Mouse (Mus musculus) erythroblast, embryonic 14.5 days (primary cell): ENCODE data around the gene Cuta.

ENCODE experiments used
- GATA1 ChIP-seq: IDR thresholded peaks from 2 replicates; pipeline ENCODE4 v1.6.1; 2012; ENCODE audit warnings: low read length, inconsistent platforms, mixed read lengths
- TAL1 ChIP-seq: IDR thresholded peaks from 3 replicates; pipeline ENCODE4 v1.6.1; 2012; ENCODE audit warnings: low read length, inconsistent platforms, mixed read lengths

DNA sequence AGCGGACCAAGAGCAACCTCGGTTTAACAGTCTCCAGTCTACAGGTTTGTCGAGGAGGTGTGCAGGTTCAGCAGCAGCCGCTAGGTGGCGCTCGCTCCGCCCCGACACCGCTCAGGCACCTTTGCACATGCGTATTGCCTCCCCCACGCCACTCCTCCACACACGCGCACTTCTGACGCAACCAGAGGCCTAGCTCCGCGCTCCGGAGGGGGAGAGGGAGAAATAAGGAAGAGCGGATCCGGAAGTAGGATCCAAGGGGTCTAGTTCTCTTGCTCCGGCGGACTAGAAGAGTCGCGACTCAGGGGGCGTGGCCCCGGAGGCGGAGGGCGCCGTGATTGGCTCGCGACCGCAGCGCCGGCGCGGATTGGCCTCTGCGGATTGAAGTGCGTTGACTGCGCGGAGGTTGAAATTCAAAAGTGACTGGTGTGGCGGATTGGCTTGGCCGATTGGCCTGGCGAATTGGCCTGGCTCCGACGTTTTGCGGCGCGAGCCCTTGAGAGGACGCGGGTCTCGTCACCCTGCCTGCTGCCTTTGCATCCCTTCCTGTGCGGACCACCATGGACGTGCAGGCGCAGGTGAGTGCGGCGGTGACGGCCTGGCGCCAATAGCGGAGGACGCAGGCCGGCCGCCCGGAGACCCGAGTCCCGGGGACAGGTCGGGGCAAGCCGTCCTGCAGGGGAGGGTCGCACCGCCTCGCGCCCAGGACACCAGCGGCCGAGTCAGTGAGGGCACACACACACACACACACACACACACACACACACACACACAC, 22.5 kb downstream of the Cuta start, which contains the start of gene Kifc5b:
- TF ChIP-seq GATA1 (no peak), TAL1 (no peak)
